Mouse (Mus musculus) limb, embryonic 14.5 days (tissue): ENCODE data around the gene Arsg. TPM values are rescaled to one million over a fixed set of nuclear protein-coding genes. Genes with fewer than 3 reads are reported as not detected.

Experiments used
- ATAC-seq: fragments of 200-750 bp; cut with Nextera tagmentation; 2 replicates; pipeline ENCODE4 v1.8.0; 2017; ENCODE audit warnings: low read depth, moderate number of reproducible peaks, moderate TSS enrichment; ENCODE audit not compliant: low FRiP score
- DNase-seq: peaks from one replicate; pipeline ENCODE4 v3.0.0-alpha.2; 2015; ENCODE audit warnings: low spot score
- H3K27ac ChIP-seq: fragments of 300-500 bp; sonication (generic); replicated peaks from 2 replicates; pipeline ENCODE4 v1.5.1; 2014; ENCODE audit warnings: low read depth, mild to moderate bottlenecking, low read length, moderate library complexity, mixed read lengths
- H3K27me3 ChIP-seq: fragments of 300-500 bp; sonication (generic); 2 replicates; pipeline ENCODE4 v1.6.1; 2014; ENCODE audit warnings: low read length, mixed read lengths; ENCODE audit not compliant: control insufficient read depth, insufficient read depth
- H3K36me3 ChIP-seq: fragments of 300-500 bp; sonication (generic); 2 replicates; pipeline ENCODE4 v1.6.1; 2014; ENCODE audit warnings: mild to moderate bottlenecking, low read length, moderate library complexity, mixed read lengths; ENCODE audit not compliant: control insufficient read depth, insufficient read depth
- H3K4me1 ChIP-seq: fragments of 300-500 bp; sonication (generic); 2 replicates; pipeline ENCODE4 v1.6.1; 2014; ENCODE audit warnings: antibody characterized with exemption, low read length, mixed read lengths; ENCODE audit not compliant: control insufficient read depth, insufficient read depth
- H3K4me2 ChIP-seq: fragments of 300-500 bp; sonication (generic); replicated peaks from 2 replicates; pipeline ENCODE4 v1.6.1; 2014; ENCODE audit warnings: low read depth, mild to moderate bottlenecking, low read length, moderate library complexity; ENCODE audit not compliant: severe bottlenecking
- H3K4me3 ChIP-seq: fragments of 300-500 bp; sonication (generic); replicated peaks from 2 replicates; pipeline ENCODE4 v1.5.1; 2014; ENCODE audit warnings: low read length
- H3K9ac ChIP-seq: fragments of 300-500 bp; sonication (generic); 2 replicates; pipeline ENCODE4 v1.6.1; 2014; ENCODE audit warnings: mild to moderate bottlenecking, low read depth, low read length, moderate library complexity; ENCODE audit not compliant: severe bottlenecking
- H3K9me3 ChIP-seq: fragments of 300-500 bp; sonication (generic); 2 replicates; pipeline ENCODE4 v1.6.1; 2016; ENCODE audit warnings: low read length; ENCODE audit not compliant: control insufficient read depth
- POLR2A ChIP-seq: fragments of 200-500 bp; IDR thresholded peaks from 2 replicates; pipeline ENCODE4 v1.8.0; 2012; ENCODE audit warnings: inconsistent platforms, mild to moderate bottlenecking, moderate library complexity, borderline replicate concordance; ENCODE audit not compliant: insufficient read depth, insufficient read length; ENCODE audit errors: extremely low read depth
- WGBS: fragments of 180-500 bp; shearing (Covaris S2); extraction: QIAGEN DNeasy Blood & Tissue Kit; methylation state at CpG from one replicate; pipeline ENCODE4 v1.1.7; 2014; 5-methylcytosine and 5-hydroxymethylcytosine counted together
- polyA plus RNA-seq, 2 experiments: library from polyadenylated mRNA; depleted of rRNA in 1 of 2; stranded (reverse) in 1 of 2; unstranded in 1 of 2; fragments of >200 nt; fragmentation: Nextera tagmentation in 1 of 2; extraction: Ambion mirVana in 1 of 2; gene quantifications; 2 replicates each; pipeline versions ENCODE4 v1.2.1 to v1.2.3; 2012 to 2014

Gene Arsg
- polyA plus RNA-seq, 2 experiments, result 3.2 to 5.3 TPM

GRCm38 (mm10) chr11:109584843-109585713, 111.9 kb downstream of the Arsg start:
- ATAC-seq, result no peak
- DNase-seq, result peak; percentile 78
- H3K4me1 ChIP-seq, result no peaks in the 10 kb centered on the region
- no peaks in the 10 kb centered on the region for H3K9me3 ChIP-seq
- H3K27ac ChIP-seq, result no peak overlapping the region
- H3K9ac ChIP-seq, result no peak overlapping the region
- no peak overlapping the region for H3K4me3 ChIP-seq
- no peak overlapping the region for H3K4me2 ChIP-seq
- WGBS, result 48% methylated on average over 11 of the region's 11 CpGs
- H3K36me3 ChIP-seq, result peaks cover 36% of the 10 kb centered on the region
- H3K27me3 ChIP-seq, result no peaks in the 10 kb centered on the region
- TF ChIP-seq POLR2A, result no peak

DNA sequence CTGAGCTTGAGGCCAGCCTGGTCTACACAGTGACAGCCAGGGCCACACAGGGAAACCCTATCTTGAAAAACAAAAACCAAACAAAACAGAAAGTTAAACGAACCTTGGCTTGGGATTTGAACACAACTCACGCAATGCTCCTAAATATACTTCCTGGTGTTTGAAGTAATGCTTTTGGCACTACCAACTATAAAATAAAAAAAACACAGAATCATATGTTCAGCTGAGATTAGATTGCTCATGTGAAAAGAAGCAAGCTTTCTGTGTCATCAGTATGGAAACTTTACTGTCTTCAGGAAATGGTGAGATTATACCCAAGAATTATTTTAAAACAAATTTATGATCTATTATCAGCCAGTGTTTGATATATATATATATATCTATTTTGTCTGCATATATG, 113.2 kb downstream of the Arsg start:
- Histone ChIP-seq H3K27me3 (no peaks in the 10 kb centered on the region), H3K36me3 (peaks cover 29% of the 10 kb centered on the region), H3K4me3 (no peak overlapping the region), H3K4me1 (no peaks in the 10 kb centered on the region), H3K27ac (no peak overlapping the region), H3K9ac (no peak overlapping the region), H3K9me3 (no peaks in the 10 kb centered on the region), H3K4me2 (no peak overlapping the region)
- DNase-seq (no peak), ATAC-seq (no peak)
- WGBS, result 82% methylated on average over 2 of the region's 2 CpGs
- no peak for TF ChIP-seq POLR2A

GRCm38 (mm10) chr11:109587019-109587418, 113.8 kb downstream of the Arsg start:
- H3K27ac ChIP-seq, result no peak overlapping the region
- ATAC-seq (no peak), DNase-seq (no peak)
- H3K27me3 ChIP-seq, result no peaks in the 10 kb centered on the region
- H3K9ac ChIP-seq, result no peak overlapping the region
- WGBS, result 72% methylated on average over 13 of the region's 13 CpGs
- H3K36me3 ChIP-seq, result peaks cover 23% of the 10 kb centered on the region
- no peak overlapping the region for H3K4me2 ChIP-seq
- H3K4me1 ChIP-seq, result no peaks in the 10 kb centered on the region
- no peak for TF ChIP-seq POLR2A
- H3K9me3 ChIP-seq, result no peaks in the 10 kb centered on the region
- H3K4me3 ChIP-seq, result no peak overlapping the region

DNA sequence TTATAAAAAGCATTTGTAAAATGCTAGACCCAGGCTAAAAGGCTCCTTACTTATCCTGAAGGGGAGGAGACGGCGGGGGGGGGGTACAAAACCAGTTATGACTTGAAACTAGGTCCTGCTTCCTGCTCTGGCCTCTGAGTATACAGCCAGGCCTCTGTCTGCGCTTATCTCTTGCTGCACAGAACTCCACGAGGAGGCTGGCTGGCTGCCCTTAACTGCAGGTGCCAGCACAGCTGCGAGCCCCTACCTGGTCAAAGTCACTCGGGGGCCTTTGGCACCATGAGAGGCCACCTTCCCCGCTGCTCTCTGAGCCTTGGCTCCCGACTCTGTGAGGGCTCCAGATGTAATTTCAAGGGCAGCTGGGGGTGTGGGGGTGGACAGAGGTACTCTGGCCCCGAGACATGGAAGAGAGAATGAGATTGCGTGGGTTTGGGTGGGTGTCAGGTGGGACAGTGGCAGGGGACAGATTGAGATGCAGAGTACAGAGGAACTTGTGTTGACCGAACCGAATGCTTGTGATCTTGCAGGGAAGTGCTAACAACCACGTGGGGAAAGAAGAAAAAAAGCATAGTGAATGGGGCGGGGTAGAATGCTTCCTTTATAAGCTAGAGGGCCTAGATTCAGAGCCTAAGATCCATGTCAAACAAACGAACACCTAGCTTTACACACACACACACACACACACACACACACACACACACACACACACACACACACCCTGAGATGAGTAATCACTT, 114.6 kb downstream of the Arsg start:
- Histone ChIP-seq H3K9ac (no peak overlapping the region), H3K27ac (no peak overlapping the region), H3K4me2 (no peak overlapping the region), H3K27me3 (no peaks in the 10 kb centered on the region), H3K36me3 (peaks cover 16% of the 10 kb centered on the region), H3K4me1 (no peaks in the 10 kb centered on the region), H3K9me3 (no peaks in the 10 kb centered on the region), H3K4me3 (no peak overlapping the region)
- DNase-seq (no peak), ATAC-seq (no peak)
- 61% methylated on average over 15 of the region's 15 CpGs for WGBS
- TF ChIP-seq POLR2A, result no peak

- TF ChIP-seq POLR2A, result no peak
- WGBS, result 74% methylated on average over 8 of the region's 8 CpGs
- ATAC-seq, result no peak
Measured at GRCm38 (mm10) chr11:109590012-109590411, 116.8 kb downstream of the Arsg start.

More at GRCm38 (mm10) chr11:109590012-109590411, 116.8 kb downstream of the Arsg start:
- Histone ChIP-seq H3K4me1 (no peaks in the 10 kb centered on the region; the same call in 1 of the 2 replicates), H3K36me3 (peaks cover 5% of the 10 kb centered on the region; the same call in 1 of the 2 replicates), H3K27ac (no peak overlapping the region), H3K9me3 (no peaks in the 10 kb centered on the region), H3K4me2 (no peak overlapping the region), H3K9ac (no peak overlapping the region), H3K27me3 (no peaks in the 10 kb centered on the region), H3K4me3 (no peak overlapping the region)
- no peak for DNase-seq
